Mouse (Mus musculus): ENCODE measurements around the gene Gm12216. TPM values are rescaled to one million over a fixed set of nuclear protein-coding genes. Genes with fewer than 3 reads are reported as not detected.
A peak's percentile ranks its signal among the peaks of the same experiment; 100 is the strongest.
"Not testable (repeated sequence)": the region's sequence is repeated elsewhere in the genome, so short reads cannot be mapped to it uniquely, and the experiment has no call there.

The Gm12216 gene
- 1 to 10 TPM; 3.5 to 4.0 TPM for total RNA-seq (2021)
- long read RNA-seq, experiment 1, partial matches to known transcripts: 0 of 3 reads
- long read RNA-seq, experiment 1, other reads (novel, unspliced or antisense): 3 of 3 reads
- long read RNA-seq, experiment 2, partial matches to known transcripts: 0 of 1 reads
- long read RNA-seq, experiment 2, other reads (novel, unspliced or antisense): 1 of 1 reads

DNA sequence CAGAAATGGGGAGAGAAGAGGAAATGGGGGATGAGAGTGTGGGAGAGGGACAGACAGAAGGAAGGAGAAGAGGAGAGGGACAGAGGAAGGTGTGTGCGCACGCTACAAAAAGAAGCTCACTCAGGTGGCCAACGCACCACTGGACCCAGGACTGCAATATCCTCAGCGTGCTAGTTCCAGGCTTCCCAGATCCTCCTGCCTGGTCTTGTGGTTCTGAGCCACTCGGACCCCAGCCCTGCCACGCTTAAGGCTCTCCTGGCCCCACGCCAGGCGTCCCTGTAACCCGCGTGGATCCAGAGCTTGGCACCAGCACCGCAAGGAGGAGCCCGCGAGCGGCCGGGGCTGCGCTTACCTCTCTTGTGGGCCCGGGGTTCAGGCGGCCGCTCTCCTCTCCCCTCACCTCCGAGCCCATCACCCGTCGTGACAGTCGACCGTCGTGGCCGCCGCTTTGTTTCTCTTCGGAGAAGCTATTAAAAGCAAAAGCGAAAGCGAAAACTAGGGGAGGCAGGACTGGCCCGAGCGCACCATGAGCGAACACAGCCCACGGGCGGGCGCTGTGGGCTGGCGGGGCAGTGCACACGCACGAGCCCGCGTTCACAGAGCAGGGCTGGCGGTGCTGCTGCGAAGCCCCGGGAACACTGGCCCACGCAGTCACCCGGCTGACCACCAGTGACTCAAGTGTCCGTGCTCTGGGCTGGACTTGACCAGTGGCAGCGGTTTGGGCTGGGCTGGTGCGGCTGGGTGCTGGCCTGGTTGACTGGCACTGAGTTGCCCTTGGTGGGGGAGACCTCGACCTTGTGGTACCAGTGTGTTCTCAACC, at the start of gene Gm12216:
Gm12216 (minus strand) TSS at position 496 of the 820 bp plus-strand sequence.
- DNase-seq: peak; percentile 52

DNA sequence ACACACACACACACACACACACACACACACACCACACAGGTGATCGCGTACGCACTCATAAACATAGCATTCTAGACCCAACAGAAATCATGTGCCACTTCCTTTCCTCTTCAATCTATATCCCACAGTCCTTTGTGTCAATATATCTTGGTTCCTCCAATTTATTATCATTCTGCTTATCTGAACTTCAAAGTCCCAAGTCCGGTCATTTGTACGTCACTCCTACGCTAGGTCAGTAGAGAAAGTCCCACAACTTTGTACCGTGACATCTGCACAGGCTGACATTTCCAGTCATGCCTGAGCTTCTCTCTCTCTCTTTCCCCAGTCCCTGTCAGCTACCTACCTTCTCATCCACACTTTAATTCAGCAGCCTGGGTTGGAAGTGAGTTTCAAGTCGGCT, 49.6 kb upstream of the Gm12216 start:
- no peak for DNase-seq

DNA sequence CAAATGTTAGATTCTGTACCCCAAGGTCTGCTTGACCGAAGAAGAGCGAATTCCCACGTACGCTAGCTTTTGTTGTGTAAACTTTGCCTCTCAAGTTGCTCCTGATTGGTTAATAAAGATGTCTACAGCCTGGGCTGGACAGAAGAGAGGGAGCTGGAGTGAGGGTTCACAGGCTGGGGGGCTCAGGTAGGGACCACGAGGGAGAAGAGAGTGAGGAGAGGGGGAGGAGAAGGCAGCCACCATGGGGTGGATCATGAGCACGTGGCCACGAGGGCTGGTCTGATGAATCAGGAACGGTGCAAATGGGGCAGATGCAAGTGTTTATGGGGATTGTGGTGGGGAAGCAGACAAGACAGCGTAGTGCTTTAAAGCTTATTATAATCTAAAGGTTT, 45.5 kb upstream of the Gm12216 start:
- DNase-seq: no peak

DNA sequence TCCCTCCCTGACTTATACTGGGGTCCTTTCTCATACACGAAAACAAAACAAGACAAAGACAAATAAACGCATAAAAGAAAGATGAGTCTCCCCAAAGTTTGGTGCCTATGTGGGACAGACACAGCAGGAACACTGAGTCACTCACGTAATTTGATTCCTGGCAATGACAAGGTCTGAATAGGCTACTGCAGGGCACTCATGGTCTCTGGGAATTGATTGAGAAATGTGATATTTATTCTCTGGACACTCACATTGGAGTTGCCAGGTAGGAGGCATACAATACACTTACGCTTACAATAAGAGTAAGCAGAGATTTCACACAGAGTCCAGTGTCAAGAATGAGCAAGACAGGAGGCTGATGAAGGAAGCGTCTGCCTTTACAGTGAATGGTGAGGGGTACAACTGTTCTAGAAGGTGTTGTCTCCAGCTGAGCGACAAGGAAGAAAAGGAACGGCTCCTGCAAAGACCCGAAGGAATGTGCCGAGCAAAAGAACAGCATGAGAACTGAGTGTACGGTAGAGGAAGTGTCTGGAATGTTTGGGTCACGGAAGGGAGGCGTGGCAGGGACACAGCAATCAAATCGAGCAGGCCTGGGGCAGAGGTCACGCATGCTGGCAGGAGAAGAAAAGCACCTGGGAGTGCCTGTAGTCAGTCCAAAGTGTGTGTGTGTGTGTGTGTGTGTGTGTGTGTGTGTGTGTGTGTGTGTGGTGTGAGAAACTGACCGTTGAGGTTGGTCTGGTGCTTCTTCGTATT, 44.9 kb upstream of the Gm12216 start:
- DNase-seq: no peak

DNA sequence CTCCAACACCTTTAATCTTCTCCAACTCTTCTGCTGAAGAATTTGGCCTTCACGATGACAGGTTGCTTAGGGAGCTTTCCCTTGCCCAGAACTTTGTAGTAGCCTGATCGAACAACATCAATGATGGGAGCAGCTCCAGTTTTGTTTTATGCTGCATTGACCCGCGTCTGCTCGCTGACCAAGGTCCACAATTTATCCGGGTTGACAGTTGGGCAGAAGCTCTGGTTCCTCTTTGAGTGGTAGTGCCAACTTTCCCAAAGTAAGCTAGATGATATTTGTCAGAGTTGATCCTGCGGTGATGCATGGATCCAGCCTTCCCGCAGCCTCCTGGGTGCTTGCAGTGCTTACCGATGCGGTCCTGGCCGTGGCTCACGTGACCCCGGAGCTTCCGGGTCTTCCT, 43.7 kb upstream of the Gm12216 start:
- DNase-seq: no peak

DNA sequence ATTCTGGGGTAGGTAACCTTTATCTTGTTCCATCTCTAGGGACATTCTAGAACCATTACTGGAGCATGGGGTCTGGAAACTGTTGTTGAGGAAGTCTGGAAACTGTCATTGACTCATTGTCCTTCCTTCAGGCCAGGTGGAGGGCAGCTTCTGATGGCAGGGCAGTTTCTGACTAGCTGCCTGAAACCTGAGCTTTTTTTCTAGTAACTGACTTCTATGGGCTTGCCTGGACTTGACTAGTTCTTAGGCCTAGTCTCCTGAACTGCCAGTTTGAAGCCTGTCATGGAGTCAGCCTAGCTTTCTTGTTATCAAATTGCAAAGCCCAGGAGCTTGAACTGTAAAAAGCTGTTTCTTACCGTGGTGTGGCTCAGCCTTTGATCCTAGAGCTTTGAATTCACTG, 41.9 kb upstream of the Gm12216 start:
- DNase-seq: no peak

DNA sequence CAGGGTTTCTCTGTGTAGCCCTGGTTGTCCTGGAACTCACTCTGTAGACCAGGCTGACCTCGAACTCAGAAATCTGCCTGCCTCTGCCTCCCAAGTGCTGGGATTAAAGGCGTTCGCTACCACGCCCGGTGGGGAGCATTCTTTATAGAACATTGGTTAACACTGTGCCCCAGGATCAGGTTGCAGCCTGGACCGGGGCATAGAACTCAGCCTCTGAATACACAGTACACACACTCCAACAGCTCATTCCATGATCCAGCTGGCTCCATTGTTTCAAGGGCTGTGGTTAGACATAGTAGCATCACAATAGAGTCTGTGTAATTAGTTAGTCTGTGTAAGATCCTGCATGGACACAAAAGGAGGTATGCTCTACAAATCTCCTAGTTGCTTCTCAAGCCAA, 40.9 kb upstream of the Gm12216 start:
- no peak for DNase-seq

DNA sequence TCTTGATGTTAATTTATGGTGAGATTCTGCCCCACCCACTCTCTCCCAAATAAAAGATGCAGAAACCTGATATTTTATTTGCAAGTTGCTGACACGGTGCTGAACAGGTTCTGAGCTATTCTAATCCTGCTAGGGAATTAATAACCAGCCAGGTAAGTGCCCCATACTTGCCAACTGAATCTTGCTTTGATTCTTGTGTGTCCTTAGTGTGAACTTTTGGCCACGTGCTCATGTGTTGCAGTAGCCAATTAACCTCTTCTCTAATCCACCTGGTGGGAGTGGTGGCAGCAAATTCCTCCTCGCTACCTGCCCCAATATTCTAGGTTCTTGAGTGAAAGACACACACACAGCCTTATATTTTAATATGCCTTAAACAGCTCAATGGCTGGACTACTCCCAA, 39.9 kb upstream of the Gm12216 start:
- DNase-seq: no peak

DNA sequence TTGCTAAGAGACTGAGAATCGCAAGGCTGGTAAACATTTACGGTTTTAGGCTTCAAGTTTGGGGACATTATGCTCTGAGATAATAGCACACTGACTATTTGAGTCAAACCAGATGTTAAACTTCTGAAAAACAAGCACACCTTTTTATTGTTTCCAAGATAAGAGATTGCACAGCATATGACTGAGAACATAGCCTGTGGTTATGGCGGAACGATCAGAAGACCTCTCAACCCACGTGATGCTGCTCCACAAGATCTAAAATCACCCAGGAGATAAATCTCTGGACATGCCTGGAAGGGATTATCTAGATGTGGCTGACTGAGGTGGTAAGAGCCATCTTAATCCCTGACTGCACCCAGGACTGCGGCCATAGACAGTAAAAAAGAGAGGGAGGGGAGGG, 37.9 kb upstream of the Gm12216 start:
- no peak for DNase-seq

DNA sequence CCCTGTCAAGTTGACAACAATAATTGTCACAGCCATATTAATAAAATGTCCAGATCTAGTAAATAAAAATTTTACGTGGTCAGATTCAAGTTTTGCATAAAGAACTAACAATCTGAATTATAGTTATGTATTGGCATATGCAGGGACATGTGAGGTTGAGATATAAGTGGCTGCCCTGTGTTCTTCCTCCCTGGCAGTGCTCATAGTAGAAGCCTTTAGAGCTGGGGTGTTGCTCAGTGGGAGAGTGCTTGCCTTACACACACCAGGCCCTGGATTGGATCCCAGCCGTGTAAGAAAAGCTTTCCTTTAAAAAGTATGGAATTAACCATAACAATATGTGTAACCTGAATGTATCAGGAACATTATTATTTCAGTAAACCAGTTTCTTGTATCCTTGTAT, 34.4 kb upstream of the Gm12216 start:
- no peak for DNase-seq

DNA sequence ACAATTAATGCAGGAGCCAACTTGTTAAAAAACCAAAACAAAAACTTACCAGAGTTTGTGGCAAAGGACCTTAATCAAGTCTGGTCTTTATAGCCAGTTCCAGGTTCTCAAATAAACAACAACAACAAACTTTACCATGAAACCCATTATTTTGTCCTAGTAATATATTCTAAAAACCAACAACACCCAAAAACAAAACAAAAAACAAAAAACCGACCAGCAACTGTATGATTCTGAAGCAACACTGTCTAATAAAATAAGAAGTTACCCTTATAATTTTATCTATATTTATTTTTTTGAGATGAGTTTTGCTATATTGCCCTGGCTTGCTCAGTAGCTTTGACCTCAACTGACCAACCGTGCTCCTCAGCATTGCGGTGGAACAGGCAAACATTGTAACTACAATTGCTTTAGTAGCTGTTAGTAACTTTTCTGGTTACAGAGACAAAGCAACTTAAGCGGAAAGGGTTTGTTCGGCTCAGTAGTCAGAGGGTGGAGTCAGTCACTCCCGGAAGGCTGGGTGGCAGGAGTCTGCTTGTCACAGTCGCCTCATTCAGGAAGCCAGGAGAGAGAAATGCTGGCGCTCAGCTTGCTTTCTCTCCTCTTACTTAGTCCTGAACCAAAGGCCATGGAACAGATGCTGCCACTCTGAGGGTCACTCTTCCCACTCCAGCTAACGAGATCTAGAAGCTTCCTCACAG, 33.8 kb upstream of the Gm12216 start:
- no peak for DNase-seq

DNA sequence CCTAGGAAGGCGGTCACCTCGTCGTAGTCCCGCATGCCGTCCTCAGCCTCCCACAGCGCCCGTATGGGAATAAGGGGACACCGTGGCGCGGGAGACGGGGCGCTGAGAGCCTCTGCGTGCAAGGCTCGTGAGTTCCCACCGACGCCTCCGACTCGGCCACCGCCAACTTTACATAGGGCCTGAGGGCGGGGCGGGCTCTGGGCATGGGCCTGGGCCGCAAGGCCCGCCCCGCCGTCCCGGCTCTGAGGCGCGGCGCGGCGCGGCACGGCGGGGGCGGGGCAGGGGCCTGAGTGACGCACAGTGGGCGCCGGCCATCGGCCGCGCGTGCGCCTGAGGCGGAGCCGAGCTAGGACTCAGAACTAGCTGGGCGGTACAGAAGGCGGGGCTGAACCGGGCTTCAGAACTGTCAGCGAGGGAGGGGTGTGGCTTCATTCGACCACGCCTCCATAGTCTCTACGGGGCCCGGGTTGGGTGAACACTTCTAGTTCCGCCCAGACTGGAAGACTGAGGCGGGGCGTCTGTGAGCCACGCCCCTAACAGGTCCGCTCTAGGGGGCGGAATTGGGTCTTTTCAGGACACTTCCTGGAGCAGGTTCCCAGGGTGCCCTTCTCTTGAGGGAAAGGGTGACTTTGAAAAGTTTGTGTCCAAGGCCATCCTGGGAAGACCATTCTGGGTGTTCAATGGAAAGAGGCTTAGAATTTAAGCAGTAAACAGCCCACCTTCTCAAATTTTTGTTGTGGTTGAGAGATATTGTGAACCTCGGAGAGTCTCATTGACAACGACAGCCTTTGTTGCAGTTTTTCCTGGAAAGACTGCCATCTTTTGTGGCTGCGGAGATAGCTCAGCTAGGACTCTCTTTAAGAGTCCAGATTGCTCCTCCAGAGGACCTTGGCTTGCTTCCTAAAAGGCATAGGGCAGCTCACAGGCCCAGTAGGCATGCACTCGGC, 32.7 kb upstream of the Gm12216 start, which contains the start of gene Slc22a5:
Slc22a5 (minus strand) TSS at position 156 of the 947 bp plus-strand sequence.
- peak; percentile 99 for DNase-seq

DNA sequence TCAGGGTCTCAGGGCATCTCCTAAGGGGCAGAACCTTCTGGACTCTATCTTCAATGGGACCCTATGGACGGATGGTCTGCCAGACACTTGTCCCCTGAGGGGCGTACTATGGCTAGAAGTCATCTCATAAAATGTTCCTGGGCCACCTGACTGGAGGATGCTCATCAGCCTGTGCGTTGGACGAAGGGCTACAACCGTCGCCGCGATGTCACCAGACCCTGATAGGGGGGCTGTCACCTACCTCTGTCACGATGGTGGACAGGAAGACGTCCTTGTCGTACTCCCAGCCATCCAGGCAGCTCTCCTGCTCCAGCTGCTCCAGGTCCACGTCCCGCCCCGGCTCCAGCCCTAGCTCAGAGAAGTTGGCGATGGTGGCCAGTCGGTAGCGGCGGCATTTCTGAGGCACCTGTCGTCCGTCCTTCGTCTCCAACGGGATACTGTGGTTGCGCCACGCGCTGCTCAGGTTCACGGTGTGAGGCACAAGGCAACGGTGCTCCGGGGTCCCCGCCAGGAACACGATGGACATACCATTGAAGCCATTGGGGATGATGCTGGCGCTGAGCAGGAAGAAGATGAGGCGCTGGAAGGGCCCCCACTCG, 31.9 kb upstream of the Gm12216 start:
- no peak for DNase-seq

DNA sequence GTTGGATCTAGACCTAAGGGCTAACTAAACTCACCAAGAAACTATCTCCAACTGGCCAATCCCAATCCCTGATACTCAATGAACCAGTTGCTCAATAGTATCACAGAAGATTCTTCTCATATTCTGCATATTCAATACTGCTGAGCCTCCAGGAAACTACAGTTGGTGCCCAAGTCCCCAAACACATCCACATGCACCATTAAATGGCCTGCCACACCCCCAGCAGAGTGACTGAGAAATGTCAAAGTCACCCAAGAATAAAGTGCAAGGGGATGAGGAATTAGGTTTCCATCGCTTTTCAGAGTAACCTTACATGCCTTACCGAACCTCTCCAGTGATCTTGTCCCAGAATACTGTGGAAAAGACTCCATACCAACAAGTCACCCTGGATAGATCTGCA, 31.2 kb upstream of the Gm12216 start:
- no peak for DNase-seq

DNA sequence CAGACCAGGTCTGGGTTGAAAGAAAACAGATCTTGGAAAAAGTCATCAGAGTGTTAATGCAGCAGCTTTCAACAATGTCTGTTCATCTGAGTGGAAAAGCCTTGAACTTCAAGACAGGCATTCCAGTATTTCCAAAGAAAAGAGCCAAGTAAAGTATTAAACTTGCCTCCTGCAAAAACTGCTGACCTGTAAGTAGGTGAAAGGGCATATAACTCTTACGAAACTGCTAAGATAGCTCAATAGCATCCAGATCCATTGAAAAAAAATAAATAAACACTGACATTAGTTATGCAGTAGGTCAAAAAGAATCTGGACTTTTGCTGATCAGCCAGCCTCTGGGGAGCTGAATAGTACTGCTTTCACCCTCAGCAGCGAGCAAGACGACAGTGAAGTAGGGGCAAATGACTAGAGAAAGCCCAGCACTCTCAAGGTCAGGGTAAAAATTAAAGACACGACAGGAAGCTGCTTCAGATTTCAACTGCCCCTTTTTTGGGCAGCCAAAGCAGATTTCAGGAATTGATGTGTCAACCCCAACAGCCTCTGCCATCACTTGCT, 30.1 kb upstream of the Gm12216 start:
- no peak for DNase-seq

DNA sequence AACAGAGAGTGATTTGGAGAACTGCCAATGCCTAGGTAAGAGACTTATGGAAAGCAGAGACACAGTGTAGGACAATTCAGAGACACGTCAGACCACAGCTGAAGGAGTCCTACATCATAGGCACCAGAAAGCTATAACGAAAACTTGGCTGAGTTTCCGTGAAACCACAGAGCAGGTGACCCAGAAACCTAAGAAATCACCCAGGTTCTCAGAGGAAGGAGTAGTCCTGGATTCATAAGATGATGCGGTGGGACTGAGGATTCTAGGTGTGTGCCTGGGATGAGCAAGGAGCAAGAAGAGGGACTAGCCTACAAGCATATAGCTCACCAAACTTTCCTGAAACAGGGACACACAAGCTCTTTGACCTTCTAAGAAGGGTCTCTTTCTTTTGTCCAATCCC, 29.2 kb upstream of the Gm12216 start:
- no peak for DNase-seq

DNA sequence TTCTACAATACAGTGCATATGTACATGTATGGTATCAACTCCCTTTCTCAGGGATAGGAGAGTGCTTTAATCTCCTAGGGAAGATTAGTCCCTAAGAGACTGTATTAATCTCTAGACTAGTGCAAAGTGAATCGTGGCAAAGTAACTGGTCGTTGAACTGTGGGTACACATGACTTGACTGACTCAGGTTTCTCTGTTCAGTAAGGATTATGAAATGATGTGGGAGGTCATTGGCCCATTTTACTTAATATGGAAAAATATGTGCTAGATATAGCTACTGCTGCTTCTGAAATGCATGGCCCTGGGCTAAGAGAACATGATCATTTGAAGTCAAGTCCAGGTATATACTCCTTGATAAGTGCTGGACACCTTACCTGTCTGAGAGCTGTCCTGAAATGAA, 24.2 kb upstream of the Gm12216 start:
- no peak for DNase-seq

DNA sequence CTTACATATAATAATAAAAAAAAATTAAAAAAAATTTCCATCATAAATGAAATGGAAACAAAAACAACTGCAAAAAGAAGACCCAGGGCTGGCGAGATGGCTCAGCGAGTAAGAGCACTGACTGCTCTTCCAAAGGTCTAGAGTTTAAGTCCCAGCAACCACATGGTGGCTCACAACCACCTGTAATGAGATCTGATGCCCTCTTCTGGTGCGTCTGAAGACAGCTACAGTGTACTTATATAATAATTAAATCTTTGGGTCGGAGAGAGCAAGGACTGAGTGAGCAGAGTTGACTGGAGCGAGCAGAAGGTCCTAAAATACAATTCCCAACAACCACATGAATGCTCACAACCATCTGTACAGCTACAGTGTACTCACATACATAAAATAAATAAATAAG, 19.0 kb upstream of the Gm12216 start:
- DNase-seq: not testable (repeated sequence)

DNA sequence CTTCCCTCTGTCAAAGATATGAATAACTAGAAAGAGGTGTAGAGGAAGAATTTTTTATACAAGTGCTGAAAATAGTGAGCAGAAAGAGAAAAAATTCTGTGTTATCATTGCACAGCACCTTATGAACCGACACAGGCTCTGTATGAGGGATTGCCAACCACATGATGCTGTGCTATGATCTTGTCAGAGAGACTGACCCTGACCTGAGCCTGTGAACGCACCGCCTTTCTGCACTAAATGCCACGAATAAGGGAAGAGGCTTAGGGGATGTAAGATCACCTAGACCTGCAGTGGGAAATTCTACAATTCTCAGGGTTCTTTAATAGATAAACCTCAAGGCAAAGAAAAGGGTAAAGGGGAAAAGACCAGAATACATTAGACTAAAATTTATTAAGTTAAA, 17.4 kb upstream of the Gm12216 start:
- DNase-seq: no peak

DNA sequence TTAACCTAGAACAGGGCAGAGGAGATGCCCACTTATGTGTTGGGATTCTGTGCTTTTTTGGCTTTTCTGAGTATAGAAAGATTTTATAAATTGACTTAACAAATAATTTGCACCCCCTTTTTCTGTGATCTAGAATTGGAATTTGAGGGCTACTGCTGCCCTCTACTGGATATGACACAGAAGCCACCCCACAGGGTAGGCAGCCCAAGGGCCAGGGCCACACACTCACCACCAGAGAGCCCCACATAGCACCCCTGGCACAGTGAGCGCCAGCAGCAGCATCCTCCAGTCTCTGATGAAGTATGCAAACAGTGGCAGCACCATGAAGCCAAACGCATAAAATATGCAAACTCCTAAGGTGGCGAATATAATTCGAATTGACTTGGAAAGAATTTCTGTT, 15.7 kb upstream of the Gm12216 start:
- no peak for DNase-seq

Data from gastrocnemius, postnatal 10 days (tissue).